Mouse (Mus musculus): Measurements from ENCODE around the gene Gm20696.

DNA sequence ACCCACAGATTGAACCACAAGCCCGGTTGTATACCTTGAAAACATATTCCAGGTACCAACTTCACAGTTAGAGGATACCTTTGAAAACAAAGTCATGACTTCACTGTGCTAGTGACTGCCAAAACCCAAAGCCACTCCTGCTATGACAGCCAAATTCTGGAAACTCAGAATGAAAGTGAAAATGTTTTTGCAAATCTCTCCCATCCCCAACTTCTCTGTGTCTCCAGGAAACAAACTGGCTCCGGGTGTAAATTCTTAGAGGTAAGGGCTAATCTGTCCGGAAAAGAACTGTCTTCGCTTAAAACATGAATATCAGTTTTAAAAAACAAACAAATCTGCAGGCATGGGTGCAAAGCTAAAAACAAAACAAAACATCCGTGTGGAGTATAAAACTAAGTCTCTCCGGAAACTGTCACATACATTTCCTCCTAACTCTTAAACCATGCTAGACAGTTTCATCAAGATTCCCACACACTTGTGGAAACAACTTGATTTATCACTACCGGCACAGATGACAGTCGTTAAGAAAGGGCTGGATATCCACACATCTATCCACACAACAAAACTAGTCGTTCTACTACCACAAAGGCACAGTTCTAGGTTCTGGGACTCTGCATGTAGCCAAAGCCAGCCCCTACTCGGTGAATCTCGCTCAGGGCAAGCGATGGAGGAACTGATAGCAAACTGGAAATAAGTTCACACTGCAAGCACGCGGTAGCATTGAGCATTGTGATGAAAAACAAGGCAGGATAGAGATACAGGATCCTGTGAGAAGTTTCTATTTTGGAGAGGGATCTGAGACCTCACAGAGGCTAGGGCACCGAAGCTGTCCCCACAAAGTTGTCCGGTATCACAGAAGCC, 910 bp downstream of the Gm20696 start:
- TF ChIP-seq CTCF (IDR thresholded peaks at IDR 0.05; ENCODE audit: control insufficient read depth, insufficient read depth, low read length) (no peak), POLR2A (IDR thresholded peaks at IDR 0.05; ENCODE audit: borderline replicate concordance, control insufficient read depth, low read depth, low read length) (no peak)
